8 mouse cellular contexts compared by ENCODE assay signal in genomic region chr10:79840644-79841551, GRCm38 (mm10). TPM values are rescaled to one million over a fixed set of nuclear protein-coding genes. Genes with fewer than 3 reads are reported as not detected.
DNase-seq lines count a peak whose midpoint lies in the region; ATAC-seq and TF ChIP-seq lines count a peak whose summit lies in the region.

No protein-coding gene starts in this region.

- peak; percentile 51 for ATAC-seq in erythroblast, adult 5-6 weeks (replicated peaks; ENCODE audit: low FRiP score, poor library complexity, severe bottlenecking)
- peak; percentile 73 for ATAC-seq in heart, embryonic 13.5 days (ENCODE audit: extremely low read depth, insufficient number of reproducible peaks, low FRiP score, low TSS enrichment)
- peak; percentile 87 for ATAC-seq in kidney, postnatal 0 days (replicated peaks; ENCODE audit: low FRiP score, low read depth)
- ATAC-seq in liver, embryonic 14.5 days (ENCODE audit: insufficient read depth) = peak; percentile 70

- WGBS in heart, embryonic 13.5 days = 1% methylated on average over 24 of the region's 24 CpGs
- WGBS in kidney, postnatal 0 days = under 1% methylated on average over 24 of the region's 24 CpGs
- under 1% methylated on average over 24 of the region's 24 CpGs for WGBS in liver, embryonic 14.5 days (ENCODE audit: insufficient replicate concordance)

- no peaks in the 10 kb centered on the region for H3K36me3 ChIP-seq in heart, embryonic 13.5 days
- H3K36me3 ChIP-seq in kidney, postnatal 0 days (ENCODE audit: insufficient read depth, low read length) = no peaks in the 10 kb centered on the region
- H3K36me3 ChIP-seq in liver, embryonic 14.5 days (replicated peaks; ENCODE audit: control insufficient read depth, insufficient read depth, low read depth) = no peaks in the 10 kb centered on the region

- peaks cover 34% of the 10 kb centered on the region for H3K4me1 ChIP-seq in heart, embryonic 13.5 days
- H3K4me1 ChIP-seq in kidney, postnatal 0 days (replicated peaks; ENCODE audit: insufficient read depth, low read length) = peaks cover 26% of the 10 kb centered on the region
- peaks cover 0 to 2% of the 10 kb centered on the region in 2 experiments; a peak in 1 of 4 replicates for H3K4me1 ChIP-seq in liver, embryonic 14.5 days (replicated peaks; ENCODE audit: control insufficient read depth in 2 of 2, insufficient read depth in 2 of 2, low read length in 1 of 2)

- no peak for TF ChIP-seq EP300 in liver, embryonic 14.5 days (IDR thresholded peaks at IDR 0.05; ENCODE audit: low read depth)

- peak overlapping the region; percentile 90 for H3K27ac ChIP-seq in heart, embryonic 13.5 days (replicated peaks)
- peak overlapping the region; percentile 93 for H3K27ac ChIP-seq in kidney, postnatal 0 days
- H3K27ac ChIP-seq in liver, embryonic 14.5 days = no peak overlapping the region

- TF ChIP-seq CTCF in kidney, postnatal 0 days (IDR thresholded peaks at IDR 0.05; ENCODE audit: low read depth) = no peak; the same call in 1 of the 2 replicates
- peak; percentile 25; the same call in 1 of the 2 replicates for TF ChIP-seq CTCF in liver, embryonic 14.5 days (IDR thresholded peaks at IDR 0.05; ENCODE audit: low read depth)

- 0 out of 2 replicates have a peak, but pooled peaks cover 4% of the 10 kb centered on the region for H3K9me3 ChIP-seq in heart, embryonic 13.5 days
- H3K9me3 ChIP-seq in kidney, postnatal 0 days (replicated peaks; ENCODE audit: low read length) = no peaks in the 10 kb centered on the region
- no peaks in the 10 kb centered on the region; the same call in 1 of the 2 replicates for H3K9me3 ChIP-seq in liver, embryonic 14.5 days (ENCODE audit: control insufficient read depth, low read length)

- peak overlapping the region; percentile 86 for H3K9ac ChIP-seq in heart, embryonic 13.5 days
- peak overlapping the region; percentile 39; the same call in 1 of the 2 replicates for H3K9ac ChIP-seq in kidney, postnatal 0 days (ENCODE audit: low read depth, low read length)
- H3K9ac ChIP-seq in liver, embryonic 14.5 days (replicated peaks) = peak overlapping the region; percentile 4; the same call in 1 of the 2 replicates

- peak overlapping the region; percentile 89 for H3K4me2 ChIP-seq in heart, embryonic 13.5 days
- H3K4me2 ChIP-seq in kidney, postnatal 0 days (ENCODE audit: low read length) = peak overlapping the region; percentile 56
- peak overlapping the region; percentile 53 for H3K4me2 ChIP-seq in liver, embryonic 14.5 days (ENCODE audit: low read depth)

- DNase-seq in 3134 (ENCODE audit: extremely low read depth, insufficient read length, low spot score) (peak; percentile 77), WW6 (ENCODE audit: low read depth, low spot score) (peak; percentile 64)
- DNase-seq in kidney, postnatal 0 days (ENCODE audit: low spot score) = peak; percentile 99
- DNase-seq in liver, embryonic 14.5 days (ENCODE audit: low read depth in 3 of 3, low spot score in 3 of 3) = no peak
- peak; percentile 68 for DNase-seq in neural tube, embryonic 10.5 days (ENCODE audit: extremely low spot score, low spot score)
- peak; percentile 83 for DNase-seq in yolk sac, embryonic 10.5 days (ENCODE audit: low spot score)

- no peaks in the 10 kb centered on the region for H3K27me3 ChIP-seq in heart, embryonic 13.5 days (replicated peaks)
- H3K27me3 ChIP-seq in kidney, postnatal 0 days (ENCODE audit: insufficient read depth, low read length) = no peaks in the 10 kb centered on the region
- no peaks in the 10 kb centered on the region for H3K27me3 ChIP-seq in liver, embryonic 14.5 days (ENCODE audit: control insufficient read depth, insufficient read depth, low read length)

- peak overlapping the region; percentile 56 for H3K4me3 ChIP-seq in heart, embryonic 13.5 days
- H3K4me3 ChIP-seq in kidney, postnatal 0 days (replicated peaks; ENCODE audit: low read depth, low read length) = peak overlapping the region; percentile 29
- peak overlapping the region; percentile 24 to 43 for H3K4me3 ChIP-seq in liver, embryonic 14.5 days (ENCODE audit: insufficient read depth in 1 of 2, low read depth in 2 of 2, low read length in 2 of 2)

RNA-seq across cellular contexts. Expression of gene Ptbp1, which starts 13.3 kb away (rescaled TPM):
- 45.2 and 66.7 TPM in 2 replicates for total RNA-seq in erythroblast, adult 5-6 weeks (2015; ENCODE audit: low replicate concordance)
- 38.2 and 53.2 TPM in 2 replicates for total RNA-seq in erythroblast, adult 5-6 weeks (2017; ENCODE audit: low replicate concordance)
- polyA plus RNA-seq in heart, embryonic 13.5 days (2015; fragmentation: Nextera tagmentation; extraction: Ambion mirVana) = 122 and 141 TPM in 2 replicates
- 220 and 238 TPM in 2 replicates for polyA plus RNA-seq in kidney, postnatal 0 days (2015; fragmentation: Nextera tagmentation; extraction: Ambion mirVana)
- 118 and 126 TPM in 2 replicates for polyA plus RNA-seq in liver, embryonic 14.5 days (2012; rRNA removed)
- 84.5 and 99.8 TPM in 2 replicates for polyA plus RNA-seq in liver, embryonic 14.5 days (2014; fragmentation: Nextera tagmentation; extraction: Ambion mirVana)

RNA-seq across cellular contexts. Expression of gene Misp, which starts 20.1 kb away (rescaled TPM):
- not detected in 2 replicates for total RNA-seq in erythroblast, adult 5-6 weeks (2015; ENCODE audit: low replicate concordance)
- not detected in 2 replicates for total RNA-seq in erythroblast, adult 5-6 weeks (2017; ENCODE audit: low replicate concordance)
- 1.2 and 1.4 TPM in 2 replicates for polyA plus RNA-seq in heart, embryonic 13.5 days (2015; fragmentation: Nextera tagmentation; extraction: Ambion mirVana)
- 24.5 and 24.8 TPM in 2 replicates for polyA plus RNA-seq in kidney, postnatal 0 days (2015; fragmentation: Nextera tagmentation; extraction: Ambion mirVana)
- 0.13 and 0.18 TPM in 2 replicates for polyA plus RNA-seq in liver, embryonic 14.5 days (2012; rRNA removed)
- polyA plus RNA-seq in liver, embryonic 14.5 days (2014; fragmentation: Nextera tagmentation; extraction: Ambion mirVana) = 0.41 TPM in 1 of 2 replicates, not detected in the other

RNA-seq across cellular contexts. Expression of gene Prtn3, which starts 33.4 kb away (rescaled TPM):
- total RNA-seq in erythroblast, adult 5-6 weeks (2015; ENCODE audit: low replicate concordance) = 420 and 449 TPM in 2 replicates
- total RNA-seq in erythroblast, adult 5-6 weeks (2017; ENCODE audit: low replicate concordance) = 114 and 118 TPM in 2 replicates
- polyA plus RNA-seq in heart, embryonic 13.5 days (2015; fragmentation: Nextera tagmentation; extraction: Ambion mirVana) = 2.5 and 2.6 TPM in 2 replicates
- polyA plus RNA-seq in kidney, postnatal 0 days (2015; fragmentation: Nextera tagmentation; extraction: Ambion mirVana) = 6.5 and 7.9 TPM in 2 replicates
- 133 and 152 TPM in 2 replicates for polyA plus RNA-seq in liver, embryonic 14.5 days (2012; rRNA removed)
- polyA plus RNA-seq in liver, embryonic 14.5 days (2014; fragmentation: Nextera tagmentation; extraction: Ambion mirVana) = 86.8 and 132 TPM in 2 replicates

RNA-seq across cellular contexts. Expression of gene Plppr3, which starts 33.5 kb away (rescaled TPM):
- total RNA-seq in erythroblast, adult 5-6 weeks (2015; ENCODE audit: low replicate concordance) = 2.1 and 3.1 TPM in 2 replicates
- total RNA-seq in erythroblast, adult 5-6 weeks (2017; ENCODE audit: low replicate concordance) = 4.9 and 6.8 TPM in 2 replicates
- 15.8 and 16.4 TPM in 2 replicates for polyA plus RNA-seq in heart, embryonic 13.5 days (2015; fragmentation: Nextera tagmentation; extraction: Ambion mirVana)
- 37.0 and 41.5 TPM in 2 replicates for polyA plus RNA-seq in kidney, postnatal 0 days (2015; fragmentation: Nextera tagmentation; extraction: Ambion mirVana)
- 6.7 and 7.0 TPM in 2 replicates for polyA plus RNA-seq in liver, embryonic 14.5 days (2012; rRNA removed)
- polyA plus RNA-seq in liver, embryonic 14.5 days (2014; fragmentation: Nextera tagmentation; extraction: Ambion mirVana) = 2.8 and 3.0 TPM in 2 replicates

RNA-seq across cellular contexts. Expression of gene Elane, which starts 45.1 kb away (rescaled TPM):
- 996 and 1,031 TPM in 2 replicates for total RNA-seq in erythroblast, adult 5-6 weeks (2015; ENCODE audit: low replicate concordance)
- 253 and 405 TPM in 2 replicates for total RNA-seq in erythroblast, adult 5-6 weeks (2017; ENCODE audit: low replicate concordance)
- 0.25 and 0.96 TPM in 2 replicates for polyA plus RNA-seq in heart, embryonic 13.5 days (2015; fragmentation: Nextera tagmentation; extraction: Ambion mirVana)
- polyA plus RNA-seq in kidney, postnatal 0 days (2015; fragmentation: Nextera tagmentation; extraction: Ambion mirVana) = 0.14 TPM in 1 of 2 replicates, not detected in the other
- polyA plus RNA-seq in liver, embryonic 14.5 days (2012; rRNA removed) = 52.2 and 61.9 TPM in 2 replicates
- 116 and 151 TPM in 2 replicates for polyA plus RNA-seq in liver, embryonic 14.5 days (2014; fragmentation: Nextera tagmentation; extraction: Ambion mirVana)

Comparison
In these comparisons a context has a peak if more than half of its experiments do, and no peak if none do; other contexts are left out.
1. DNase-seq: peak in 3134 (single experiment), WW6 (single experiment), kidney, postnatal 0 days (single experiment), neural tube, embryonic 10.5 days (single experiment) and yolk sac, embryonic 10.5 days (single experiment); none in liver, embryonic 14.5 days (0 of 3).
2. H3K9ac ChIP-seq: peak in every context shown above with its lines; median percentile 86 in heart, embryonic 13.5 days; 39 in kidney, postnatal 0 days; 4 in liver, embryonic 14.5 days.
3. RNA of gene Misp, which starts 20.1 kb away (polyA plus RNA-seq): 24.5 to 24.8 TPM in kidney, postnatal 0 days; 1.2 to 1.4 TPM in heart, embryonic 13.5 days and 0.13 to 0.41 TPM in liver, embryonic 14.5 days; every median in the first group is over 10 times any median in the second.
4. Peak in every context shown above with its lines, with median percentiles within 50 percentile points of each other: ATAC-seq, H3K4me2 ChIP-seq and H3K4me3 ChIP-seq.